Mouse (Mus musculus) hindbrain, embryonic 15.5 days (tissue): ENCODE data around the gene Rasgrf2. TPM values are rescaled to one million over a fixed set of nuclear protein-coding genes. Genes with fewer than 3 reads are reported as not detected.
"Not testable (repeated sequence)": the region's sequence is repeated elsewhere in the genome, so short reads cannot be mapped to it uniquely, and the experiment has no call there.

ENCODE experiments used
- ATAC-seq: fragments of 200-750 bp; cut with Nextera tagmentation; 2 replicates; pipeline ENCODE4 v1.8.0; 2017; ENCODE audit warnings: low read depth, moderate number of reproducible peaks, moderate TSS enrichment; ENCODE audit not compliant: low FRiP score
- H3K27ac ChIP-seq: fragments of 300-500 bp; sonication (generic); replicated peaks from 2 replicates; pipeline ENCODE4 v1.5.1; 2015; ENCODE audit warnings: mild to moderate bottlenecking, inconsistent platforms
- H3K27me3 ChIP-seq: fragments of 300-500 bp; sonication (generic); 2 replicates; pipeline ENCODE4 v1.6.1; 2015; ENCODE audit warnings: control low read depth, inconsistent platforms
- H3K36me3 ChIP-seq: fragments of 300-500 bp; sonication (generic); 2 replicates; pipeline ENCODE4 v1.6.1; 2015; ENCODE audit warnings: control low read depth, inconsistent platforms
- H3K4me1 ChIP-seq: fragments of 300-500 bp; sonication (generic); replicated peaks from 2 replicates; pipeline ENCODE4 v1.6.1; 2015; ENCODE audit warnings: control low read depth, inconsistent platforms
- H3K4me2 ChIP-seq: fragments of 300-500 bp; sonication (generic); 2 replicates; pipeline ENCODE4 v1.6.1; 2015; ENCODE audit warnings: moderate library complexity, mild to moderate bottlenecking, inconsistent platforms
- H3K4me3 ChIP-seq: fragments of 300-500 bp; sonication (generic); 2 replicates; pipeline ENCODE4 v1.5.1; 2015; ENCODE audit warnings: mild to moderate bottlenecking, inconsistent platforms
- H3K9ac ChIP-seq: fragments of 300-500 bp; sonication (generic); 2 replicates; pipeline ENCODE4 v1.6.1; 2015; ENCODE audit warnings: inconsistent platforms
- H3K9me3 ChIP-seq: fragments of 300-500 bp; sonication (generic); 2 replicates; pipeline ENCODE4 v1.6.1; 2016; ENCODE audit warnings: control low read depth, inconsistent platforms
- WGBS: fragments of 180-500 bp; shearing (Covaris S2); methylation state at CpG from one replicate; pipeline ENCODE4 v1.1.7; 2015; 5-methylcytosine and 5-hydroxymethylcytosine counted together
- polyA plus RNA-seq: library from polyadenylated mRNA; unstranded; fragments of >200 nt; fragmentation: Nextera tagmentation; extraction: Ambion mirVana; gene quantifications from 2 replicates; pipeline ENCODE4 v1.2.1, GENCODE M21; 2015

The Rasgrf2 gene
- polyA plus RNA-seq, result 9.5 and 9.8 TPM in 2 replicates

GRCm38 (mm10) chr13:92131384-92132150, at the start of gene Rasgrf2:
Gene Rasgrf2, minus strand, starts transcription at chr13:92131656.
- peak within 1 kb of the TSS; percentile 63 for H3K4me3 ChIP-seq
- peak; percentile 91 for ATAC-seq
- H3K27ac ChIP-seq, result peak within 1 kb of the TSS; percentile 46
- peak within 1 kb of the TSS; percentile 63 for H3K9ac ChIP-seq
- whole genome bisulfite sequencing, result 1% methylated on average over 69 of the region's 70 CpGs
- H3K4me2 ChIP-seq, result peak within 1 kb of the TSS; percentile 90
- 0 out of 2 replicates have a peak, but pooled peaks cover 4% of the 10 kb centered on the region for H3K27me3 ChIP-seq
- no peaks in the 10 kb centered on the region for H3K36me3 ChIP-seq
- no peaks in the 10 kb centered on the region for H3K9me3 ChIP-seq
- H3K4me1 ChIP-seq, result peaks cover 8% of the 10 kb centered on the region

- H3K27me3 ChIP-seq, H3K4me3 ChIP-seq, H3K4me1 ChIP-seq, H3K36me3 ChIP-seq, H3K27ac ChIP-seq, H3K9me3 ChIP-seq, H3K4me2 ChIP-seq, H3K9ac ChIP-seq, ATAC-seq: not testable (repeated sequence)
- 83% methylated on average over 8 of the region's 8 CpGs for WGBS
Measured at GRCm38 (mm10) chr13:92172686-92173085, 41.2 kb upstream of the Rasgrf2 start.

GRCm38 (mm10) chr13:92150551-92150950, 19.1 kb upstream of the Rasgrf2 start:
- ATAC-seq, result no peak
- H3K9me3 ChIP-seq, result no peaks in the 10 kb centered on the region
- H3K36me3 ChIP-seq, result no peaks in the 10 kb centered on the region
- no peaks in the 10 kb centered on the region for H3K4me1 ChIP-seq
- H3K27ac ChIP-seq, result no peak overlapping the region
- no peaks in the 10 kb centered on the region for H3K27me3 ChIP-seq
- no peak overlapping the region for H3K9ac ChIP-seq
- WGBS, result 73% methylated on average over 3 of the region's 3 CpGs
- no peak overlapping the region for H3K4me3 ChIP-seq
- H3K4me2 ChIP-seq, result no peak overlapping the region

GRCm38 (mm10) chr13:92148858-92149257, 17.4 kb upstream of the Rasgrf2 start:
- ATAC-seq, result no peak
- Histone ChIP-seq H3K4me2 (no peak overlapping the region), H3K9me3 (no peaks in the 10 kb centered on the region), H3K9ac (no peak overlapping the region), H3K4me1 (no peaks in the 10 kb centered on the region), H3K27ac (no peak overlapping the region), H3K4me3 (no peak overlapping the region), H3K36me3 (no peaks in the 10 kb centered on the region), H3K27me3 (no peaks in the 10 kb centered on the region)
- WGBS, result 90% methylated on average over 4 of the region's 4 CpGs

- Histone ChIP-seq H3K9ac (no peak overlapping the region), H3K4me2 (no peak overlapping the region), H3K27me3 (0 out of 2 replicates have a peak, but pooled peaks cover 4% of the 10 kb centered on the region), H3K9me3 (no peaks in the 10 kb centered on the region), H3K36me3 (no peaks in the 10 kb centered on the region), H3K27ac (no peak overlapping the region), H3K4me1 (peaks cover 8% of the 10 kb centered on the region), H3K4me3 (no peak overlapping the region)
- ATAC-seq, result no peak
- WGBS, result 91% methylated on average over 3 of the region's 3 CpGs
Measured at GRCm38 (mm10) chr13:92134792-92135191, 3.3 kb upstream of the Rasgrf2 start.

GRCm38 (mm10) chr13:92132599-92132998, 1.1 kb upstream of the Rasgrf2 start:
- H3K9ac ChIP-seq, result no peak overlapping the region
- no peaks in the 10 kb centered on the region for H3K9me3 ChIP-seq
- 74% methylated on average over 2 of the region's 2 CpGs for WGBS
- no peak overlapping the region for H3K4me2 ChIP-seq
- no peak overlapping the region for H3K27ac ChIP-seq
- 0 out of 2 replicates have a peak, but pooled peaks cover 4% of the 10 kb centered on the region for H3K27me3 ChIP-seq
- no peak overlapping the region for H3K4me3 ChIP-seq
- H3K4me1 ChIP-seq, result peaks cover 8% of the 10 kb centered on the region
- no peak for ATAC-seq
- H3K36me3 ChIP-seq, result no peaks in the 10 kb centered on the region

GRCm38 (mm10) chr13:92130994-92131383, 467 bp downstream of the Rasgrf2 start:
- H3K4me1 ChIP-seq, result peaks cover 8% of the 10 kb centered on the region
- no peaks in the 10 kb centered on the region for H3K36me3 ChIP-seq
- H3K4me3 ChIP-seq, result peak overlapping the region; percentile 63
- H3K9me3 ChIP-seq, result no peaks in the 10 kb centered on the region
- ATAC-seq, result peak; percentile 67
- H3K27ac ChIP-seq, result 0 out of 2 replicates have a peak overlapping the region, but pooled peaks have one; percentile 46
- peak overlapping the region; percentile 63 for H3K9ac ChIP-seq
- WGBS, result 6% methylated on average over 22 of the region's 22 CpGs
- 0 out of 2 replicates have a peak, but pooled peaks cover 4% of the 10 kb centered on the region for H3K27me3 ChIP-seq
- H3K4me2 ChIP-seq, result peak overlapping the region; percentile 90

- Histone ChIP-seq H3K27ac (no peak overlapping the region), H3K4me1 (peaks cover 8% of the 10 kb centered on the region), H3K9me3 (no peaks in the 10 kb centered on the region), H3K4me2 (peak overlapping the region; percentile 90), H3K27me3 (0 out of 2 replicates have a peak, but pooled peaks cover 4% of the 10 kb centered on the region), H3K9ac (no peak overlapping the region), H3K4me3 (0 out of 2 replicates have a peak overlapping the region, but pooled peaks have one; percentile 63), H3K36me3 (no peaks in the 10 kb centered on the region)
- 76% methylated on average over 4 of the region's 4 CpGs for WGBS
- no peak for ATAC-seq
Measured at GRCm38 (mm10) chr13:92129877-92130276, 1.6 kb downstream of the Rasgrf2 start.

GRCm38 (mm10) chr13:92125902-92126301, 5.6 kb downstream of the Rasgrf2 start:
- Histone ChIP-seq H3K27me3 (0 out of 2 replicates have a peak, but pooled peaks cover 4% of the 10 kb centered on the region), H3K36me3 (no peaks in the 10 kb centered on the region), H3K9ac (no peak overlapping the region), H3K9me3 (no peaks in the 10 kb centered on the region), H3K4me2 (no peak overlapping the region), H3K4me3 (no peak overlapping the region), H3K4me1 (peaks cover 1% of the 10 kb centered on the region; the same call in 1 of the 2 replicates), H3K27ac (no peak overlapping the region)
- no peak for ATAC-seq
- WGBS, result 93% methylated on average over 5 of the region's 5 CpGs

GRCm38 (mm10) chr13:92119623-92120022, 11.8 kb downstream of the Rasgrf2 start:
- no peaks in the 10 kb centered on the region for H3K27me3 ChIP-seq
- H3K4me3 ChIP-seq, result no peak overlapping the region
- H3K4me2 ChIP-seq, result no peak overlapping the region
- WGBS, result 80% methylated on average over 4 of the region's 5 CpGs
- no peaks in the 10 kb centered on the region for H3K36me3 ChIP-seq
- no peak overlapping the region for H3K27ac ChIP-seq
- no peaks in the 10 kb centered on the region for H3K9me3 ChIP-seq
- peak; percentile 56; the same call in 1 of the 2 replicates for ATAC-seq
- no peaks in the 10 kb centered on the region for H3K4me1 ChIP-seq
- no peak overlapping the region for H3K9ac ChIP-seq

- H3K4me3 ChIP-seq, result no peak overlapping the region
- H3K27ac ChIP-seq, result no peak overlapping the region
- no peaks in the 10 kb centered on the region for H3K4me1 ChIP-seq
- H3K9ac ChIP-seq, result no peak overlapping the region
- H3K27me3 ChIP-seq, result no peaks in the 10 kb centered on the region
- no peaks in the 10 kb centered on the region for H3K36me3 ChIP-seq
- 71% methylated on average over 3 of the region's 3 CpGs for WGBS
- ATAC-seq, result no peak
- no peak overlapping the region for H3K4me2 ChIP-seq
- no peaks in the 10 kb centered on the region for H3K9me3 ChIP-seq
Measured at GRCm38 (mm10) chr13:92114076-92114475, 17.4 kb downstream of the Rasgrf2 start.

GRCm38 (mm10) chr13:92108237-92108636, 23.2 kb downstream of the Rasgrf2 start:
- 78% methylated on average over 4 of the region's 4 CpGs for WGBS

More at GRCm38 (mm10) chr13:92108237-92108636, 23.2 kb downstream of the Rasgrf2 start:
- Histone ChIP-seq H3K36me3 (no peaks in the 10 kb centered on the region), H3K4me2 (no peak overlapping the region), H3K9me3 (no peaks in the 10 kb centered on the region), H3K27me3 (no peaks in the 10 kb centered on the region), H3K4me1 (no peaks in the 10 kb centered on the region), H3K9ac (no peak overlapping the region), H3K27ac (no peak overlapping the region), H3K4me3 (no peak overlapping the region)
- ATAC-seq, result no peak
